11 mouse cellular contexts compared by ENCODE assay signal in the genomic region with DNA sequence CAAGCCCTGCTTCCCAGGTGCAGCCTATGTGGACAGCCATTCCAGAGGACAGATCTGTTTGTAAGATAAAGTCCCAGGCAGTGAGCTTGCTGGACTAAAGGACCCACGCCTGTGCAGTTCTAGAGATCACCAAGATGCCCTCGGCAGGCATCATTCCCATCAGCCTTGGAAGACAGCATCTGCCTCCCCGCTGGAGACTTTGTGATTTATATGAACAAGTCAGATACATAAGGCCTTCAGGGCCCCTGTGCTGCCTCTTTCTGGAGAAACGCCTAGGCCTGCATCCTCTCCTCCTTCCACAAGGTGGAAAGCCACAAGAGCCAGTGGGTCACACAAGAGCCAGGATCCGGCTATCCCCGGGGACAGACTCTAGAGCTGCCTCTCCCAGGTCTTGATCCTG. TPM values are rescaled to one million over a fixed set of nuclear protein-coding genes. Genes with fewer than 3 reads are reported as not detected.
DNase-seq lines count a peak whose midpoint lies in the region; ATAC-seq and TF ChIP-seq lines count a peak whose summit lies in the region.
"Had no signal": no experiment of that assay in that cellular context is flagged by ENCODE, and none has a peak within 500 bp of the region (broad histone marks: within the 10 kb centered on the region; RNA-seq: fewer than 3 reads in every experiment).

No protein-coding gene starts in this region.

- no peak for TF ChIP-seq EP300 in stomach, postnatal 0 days (optimal IDR thresholded peaks at IDR 0.05)

- no peaks in the 10 kb centered on the region for H3K27me3 ChIP-seq in forebrain, embryonic 12.5 days
- no peaks in the 10 kb centered on the region for H3K27me3 ChIP-seq in intestine, postnatal 0 days (replicated peaks; ENCODE audit: control insufficient read depth, insufficient read depth, low read length)
- no peaks in the 10 kb centered on the region for H3K27me3 ChIP-seq in stomach, postnatal 0 days (ENCODE audit: control insufficient read depth, insufficient read depth, low read length)
- H3K27me3 ChIP-seq: embryonic facial prominence, embryonic 15.5 days; liver, embryonic 13.5 days had no signal

- intact Hi-C loops in left cerebral cortex, postnatal 4 days (cut with DNase I): no loop called here
- intact Hi-C loops in left cerebral cortex, postnatal 10 days (cut with DNase I): no loop called here

- no peaks in the 10 kb centered on the region for H3K36me3 ChIP-seq in forebrain, embryonic 12.5 days (replicated peaks)
- H3K36me3 ChIP-seq in intestine, postnatal 0 days (ENCODE audit: control insufficient read depth, insufficient read depth): no peaks in the 10 kb centered on the region
- H3K36me3 ChIP-seq in stomach, postnatal 0 days (ENCODE audit: control insufficient read depth, insufficient read depth, low read length): no peaks in the 10 kb centered on the region
- H3K36me3 ChIP-seq: embryonic facial prominence, embryonic 15.5 days; liver, embryonic 13.5 days had no signal

- peak overlapping the region; percentile 82 for H3K27ac ChIP-seq in forebrain, embryonic 12.5 days
- H3K27ac ChIP-seq in intestine, postnatal 0 days (ENCODE audit: low read depth, low read length): peak overlapping the region; percentile 35; the same call in 1 of the 2 replicates
- 0 out of 2 replicates have a peak overlapping the region, but pooled peaks have one; percentile 24 for H3K27ac ChIP-seq in stomach, postnatal 0 days (replicated peaks)
- H3K27ac ChIP-seq: embryonic facial prominence, embryonic 15.5 days; liver, embryonic 13.5 days had no signal

- H3K9ac ChIP-seq in forebrain, embryonic 12.5 days: 0 out of 2 replicates have a peak overlapping the region, but pooled peaks have one; percentile 43
- H3K9ac ChIP-seq in intestine, postnatal 0 days (ENCODE audit: low read depth, low read length): no peak overlapping the region
- H3K9ac ChIP-seq in stomach, postnatal 0 days (ENCODE audit: low read length): no peak overlapping the region
- H3K9ac ChIP-seq: embryonic facial prominence, embryonic 15.5 days; liver, embryonic 13.5 days had no signal

- TF ChIP-seq CTCF in intestine, postnatal 0 days (IDR thresholded peaks at IDR 0.05; ENCODE audit: low read depth): no peak; the same call in 1 of the 2 replicates
- TF ChIP-seq CTCF in stomach, postnatal 0 days (IDR thresholded peaks at IDR 0.05; ENCODE audit: low read depth): no peak

- peak overlapping the region; percentile 38 for H3K4me2 ChIP-seq in forebrain, embryonic 12.5 days
- H3K4me2 ChIP-seq in intestine, postnatal 0 days (replicated peaks; ENCODE audit: low read depth): no peak overlapping the region
- no peak overlapping the region for H3K4me2 ChIP-seq in stomach, postnatal 0 days (replicated peaks; ENCODE audit: low read depth)
- H3K4me2 ChIP-seq: embryonic facial prominence, embryonic 15.5 days; heart, embryonic 11.5 days; liver, embryonic 13.5 days had no signal

- H3K4me1 ChIP-seq in forebrain, embryonic 12.5 days: peaks cover 100% of the 10 kb centered on the region
- peaks cover 20% of the 10 kb centered on the region; the same call in 1 of the 2 replicates for H3K4me1 ChIP-seq in intestine, postnatal 0 days (replicated peaks; ENCODE audit: control insufficient read depth, insufficient read depth, low read length)
- peaks cover 12% of the 10 kb centered on the region for H3K4me1 ChIP-seq in stomach, postnatal 0 days (replicated peaks; ENCODE audit: control insufficient read depth, insufficient read depth)

- no peaks in the 10 kb centered on the region for H3K9me3 ChIP-seq in forebrain, embryonic 12.5 days
- H3K9me3 ChIP-seq in intestine, postnatal 0 days (ENCODE audit: control insufficient read depth): no peaks in the 10 kb centered on the region
- H3K9me3 ChIP-seq in stomach, postnatal 0 days (ENCODE audit: control insufficient read depth, low read length): no peaks in the 10 kb centered on the region
- H3K9me3 ChIP-seq: embryonic facial prominence, embryonic 15.5 days; liver, embryonic 13.5 days had no signal

- WGBS in forebrain, embryonic 12.5 days: 39% methylated on average over 6 of the region's 6 CpGs
- WGBS in intestine, postnatal 0 days: 59% methylated on average over 6 of the region's 6 CpGs
- WGBS in stomach, postnatal 0 days: 70% methylated on average over 6 of the region's 6 CpGs

- no peak overlapping the region for H3K4me3 ChIP-seq in forebrain, embryonic 12.5 days (replicated peaks)
- no peak overlapping the region for H3K4me3 ChIP-seq in intestine, postnatal 0 days (ENCODE audit: low read depth, low read length)
- H3K4me3 ChIP-seq in stomach, postnatal 0 days (ENCODE audit: low read depth, low read length): no peak overlapping the region
- H3K4me3 ChIP-seq: embryonic facial prominence, embryonic 15.5 days; liver, embryonic 13.5 days had no signal

- no peak for ATAC-seq in forebrain, embryonic 12.5 days (ENCODE audit: low FRiP score)
- no peak for ATAC-seq in intestine, postnatal 0 days
- no peak for ATAC-seq in stomach, postnatal 0 days (ENCODE audit: low FRiP score, low TSS enrichment)

- DNase-seq in left cerebral cortex, postnatal 4 days: peak; percentile 56
- no peak for DNase-seq in left cerebral cortex, postnatal 10 days (ENCODE audit: extremely low spot score in 1 of 2, low spot score in 2 of 2)
- no peak for DNase-seq in stomach, postnatal 0 days (ENCODE audit: low spot score)
- DNase-seq in gastrocnemius, postnatal 10 days: no peak
- no peak for DNase-seq in cerebellum, postnatal 36 days
- DNase-seq: adrenal gland, postnatal 25 days had no signal

RNA-seq across cellular contexts. Expression of a gene that starts 33.6 kb away (rescaled TPM):
- total RNA-seq in left cerebral cortex, postnatal 4 days (2021): 10 to 100 TPM; 60.2 to 64.1 TPM
- total RNA-seq in left cerebral cortex, postnatal 10 days (2021): 10 to 100 TPM; 58.9 to 59.6 TPM
- polyA plus RNA-seq in forebrain, embryonic 12.5 days (2016; fragmentation: Nextera tagmentation; extraction: Ambion mirVana): 10.7 and 14.7 TPM in 2 replicates
- polyA plus RNA-seq in intestine, postnatal 0 days (2015; fragmentation: Nextera tagmentation; extraction: Ambion mirVana): 10.1 and 12.0 TPM in 2 replicates
- 6.7 and 7.0 TPM in 2 replicates for polyA plus RNA-seq in stomach, postnatal 0 days (2015; fragmentation: Nextera tagmentation; extraction: Ambion mirVana)
- 1 to 10 TPM; 5.0 to 5.1 TPM for total RNA-seq in gastrocnemius, postnatal 10 days (2021)

Comparison
In these comparisons a context has a peak if more than half of its experiments do, and no peak if none do; other contexts are left out.
1. H3K27ac ChIP-seq: peak in every context shown above with its lines; median percentile 82 in forebrain, embryonic 12.5 days; 35 in intestine, postnatal 0 days; 24 in stomach, postnatal 0 days.
2. RNA of a gene that starts 33.6 kb away (total RNA-seq): 60.2 to 64.1 TPM in left cerebral cortex, postnatal 4 days and 58.9 to 59.6 TPM in left cerebral cortex, postnatal 10 days; 5.0 to 5.1 TPM in gastrocnemius, postnatal 10 days; every median in the first group is over 4 times any median in the second.